Mouse (Mus musculus): ENCODE results near the gene Gcnt4. TPM values are rescaled to one million over a fixed set of nuclear protein-coding genes. Genes with fewer than 3 reads are reported as not detected.
"Not testable (repeated sequence)": the region's sequence is repeated elsewhere in the genome, so short reads cannot be mapped to it uniquely, and the experiment has no call there.

Gcnt4 gene
- polyA plus RNA-seq, 1 experiment from 2014 or later: 0.96 TPM

- WGBS: 58% methylated on average over 3 of the region's 3 CpGs
- Histone ChIP-seq H3K9me3 (ENCODE audit: control insufficient read depth, low read length) (no peaks in the 10 kb centered on the region), H3K27ac (replicated peaks) (no peak overlapping the region), H3K9ac (ENCODE audit: low read length) (no peak overlapping the region), H3K4me2 (replicated peaks; ENCODE audit: low read depth) (no peak overlapping the region), H3K27me3 (ENCODE audit: control insufficient read depth, insufficient read depth, low read length) (no peaks in the 10 kb centered on the region), H3K4me3 (ENCODE audit: low read depth, low read length) (no peak overlapping the region), H3K36me3 (ENCODE audit: control insufficient read depth, insufficient read depth, low read length) (no peaks in the 10 kb centered on the region), H3K4me1 (replicated peaks; ENCODE audit: control insufficient read depth, insufficient read depth) (no peaks in the 10 kb centered on the region)
- DNase-seq (ENCODE audit: low spot score) (no peak), ATAC-seq (ENCODE audit: low FRiP score, low TSS enrichment) (no peak)
- no peak for TF ChIP-seq EP300 (optimal IDR thresholded peaks at IDR 0.05)
- no peak for TF ChIP-seq CTCF (IDR thresholded peaks at IDR 0.05; ENCODE audit: low read depth)
These were observed 17.8 kb upstream of the Gcnt4 start for GRCm38 (mm10) chr13:96906717-96907116.

GRCm38 (mm10) chr13:96911202-96911601 is 13.3 kb upstream of the Gcnt4 start:
- Histone ChIP-seq H3K9me3 (ENCODE audit: control insufficient read depth, low read length) (no peaks in the 10 kb centered on the region), H3K4me2 (replicated peaks; ENCODE audit: low read depth) (no peak overlapping the region), H3K36me3 (ENCODE audit: control insufficient read depth, insufficient read depth, low read length) (no peaks in the 10 kb centered on the region), H3K27me3 (ENCODE audit: control insufficient read depth, insufficient read depth, low read length) (no peaks in the 10 kb centered on the region), H3K27ac (replicated peaks) (no peak overlapping the region), H3K4me1 (replicated peaks; ENCODE audit: control insufficient read depth, insufficient read depth) (no peaks in the 10 kb centered on the region), H3K9ac (ENCODE audit: low read length) (no peak overlapping the region), H3K4me3 (ENCODE audit: low read depth, low read length) (no peak overlapping the region)
- TF ChIP-seq CTCF (IDR thresholded peaks at IDR 0.05; ENCODE audit: low read depth) (no peak), EP300 (optimal IDR thresholded peaks at IDR 0.05) (no peak)
- 82% methylated on average over 3 of the region's 3 CpGs for WGBS
- no peak for DNase-seq (ENCODE audit: low spot score)
- no peak for ATAC-seq (ENCODE audit: low FRiP score, low TSS enrichment)

DNA sequence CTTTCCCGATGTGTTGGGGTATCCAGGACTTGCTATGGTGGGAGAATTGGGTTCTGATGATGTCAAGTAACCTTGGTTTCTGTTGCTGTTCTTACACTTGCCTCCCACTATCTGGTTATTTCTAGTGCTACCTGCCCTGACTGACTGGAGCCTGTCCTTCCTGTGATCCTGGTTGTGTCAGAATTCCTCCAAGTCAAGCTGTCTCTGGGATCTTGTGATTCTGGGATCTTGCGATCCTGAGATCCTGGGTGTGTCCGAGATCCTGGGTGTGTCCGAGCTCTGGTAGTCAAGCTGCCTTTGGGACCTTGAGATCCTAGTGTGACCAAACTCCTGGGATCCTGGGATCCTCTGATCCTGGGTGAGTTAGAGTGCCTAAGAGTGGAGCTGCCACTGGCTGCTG is 1.4 kb upstream of the Gcnt4 start:
- not testable (repeated sequence) for H3K4me3 ChIP-seq (ENCODE audit: low read depth, low read length); H3K4me1 ChIP-seq (replicated peaks; ENCODE audit: control insufficient read depth, insufficient read depth); H3K9ac ChIP-seq (ENCODE audit: low read length); H3K27ac ChIP-seq (replicated peaks); H3K9me3 ChIP-seq (ENCODE audit: control insufficient read depth, low read length); ATAC-seq (ENCODE audit: low FRiP score, low TSS enrichment); H3K36me3 ChIP-seq (ENCODE audit: control insufficient read depth, insufficient read depth, low read length); H3K4me2 ChIP-seq (replicated peaks; ENCODE audit: low read depth); DNase-seq (ENCODE audit: low spot score); H3K27me3 ChIP-seq (ENCODE audit: control insufficient read depth, insufficient read depth, low read length)
- WGBS: 93% methylated on average over 4 of the region's 4 CpGs

GRCm38 (mm10) chr13:96924985-96925745 is 676 bp downstream of the Gcnt4 start:
- peak; percentile 25; the same call in 1 of the 2 replicates for ATAC-seq (ENCODE audit: low FRiP score, low TSS enrichment)
- Histone ChIP-seq H3K9me3 (ENCODE audit: control insufficient read depth, low read length) (no peaks in the 10 kb centered on the region), H3K27ac (replicated peaks) (peak overlapping the region; percentile 45; the same call in 1 of the 2 replicates), H3K9ac (ENCODE audit: low read length) (peak overlapping the region; percentile 78), H3K4me1 (replicated peaks; ENCODE audit: control insufficient read depth, insufficient read depth) (no peaks in the 10 kb centered on the region), H3K27me3 (ENCODE audit: control insufficient read depth, insufficient read depth, low read length) (no peaks in the 10 kb centered on the region), H3K4me2 (replicated peaks; ENCODE audit: low read depth) (peak overlapping the region; percentile 100), H3K4me3 (ENCODE audit: low read depth, low read length) (peak overlapping the region; percentile 85), H3K36me3 (ENCODE audit: control insufficient read depth, insufficient read depth, low read length) (no peaks in the 10 kb centered on the region)
- TF ChIP-seq CTCF (IDR thresholded peaks at IDR 0.05; ENCODE audit: low read depth) (0 out of 2 replicates have a peak, but pooled peaks have one; percentile 5), EP300 (optimal IDR thresholded peaks at IDR 0.05) (no peak)
- WGBS: under 1% methylated on average over 51 of the region's 53 CpGs
- DNase-seq (ENCODE audit: low spot score): peak; percentile 35

- 55% methylated on average over 10 of the region's 10 CpGs for WGBS
- Histone ChIP-seq H3K9me3 (ENCODE audit: control insufficient read depth, low read length) (no peaks in the 10 kb centered on the region), H3K4me1 (replicated peaks; ENCODE audit: control insufficient read depth, insufficient read depth) (no peaks in the 10 kb centered on the region), H3K27me3 (ENCODE audit: control insufficient read depth, insufficient read depth, low read length) (no peaks in the 10 kb centered on the region), H3K36me3 (ENCODE audit: control insufficient read depth, insufficient read depth, low read length) (no peaks in the 10 kb centered on the region), H3K4me3 (ENCODE audit: low read depth, low read length) (no peak overlapping the region), H3K27ac (replicated peaks) (no peak overlapping the region), H3K4me2 (replicated peaks; ENCODE audit: low read depth) (no peak overlapping the region), H3K9ac (ENCODE audit: low read length) (no peak overlapping the region)
- DNase-seq (ENCODE audit: low spot score) (peak; percentile 13), ATAC-seq (ENCODE audit: low FRiP score, low TSS enrichment) (no peak)
- no peak for TF ChIP-seq CTCF (IDR thresholded peaks at IDR 0.05; ENCODE audit: low read depth)
- no peak for TF ChIP-seq EP300 (optimal IDR thresholded peaks at IDR 0.05)
These were observed 1.7 kb downstream of the Gcnt4 start for GRCm38 (mm10) chr13:96925991-96926725.

DNA sequence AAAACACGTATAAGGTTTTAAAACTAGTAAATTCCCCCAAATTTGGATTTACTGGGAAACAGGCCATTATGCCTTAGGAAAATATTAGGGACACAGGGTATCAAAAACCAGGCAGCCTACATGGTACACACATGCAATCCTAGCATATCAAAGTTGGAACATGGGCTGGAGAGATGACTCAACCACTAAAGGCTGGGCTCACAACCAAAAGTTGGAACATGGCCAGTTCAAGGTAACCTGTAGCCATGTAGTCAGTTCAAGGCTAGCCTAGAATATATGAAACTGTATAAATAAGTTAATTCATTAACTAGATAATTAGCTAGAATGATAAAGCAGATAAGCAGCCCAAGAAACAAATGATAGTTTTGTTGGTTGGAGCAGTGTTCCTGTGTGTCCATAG is 3.3 kb downstream of the Gcnt4 start:
- DNase-seq (ENCODE audit: low spot score) (no peak), ATAC-seq (ENCODE audit: low FRiP score, low TSS enrichment) (no peak)
- Histone ChIP-seq H3K9ac (ENCODE audit: low read length) (no peak overlapping the region), H3K4me1 (replicated peaks; ENCODE audit: control insufficient read depth, insufficient read depth) (no peaks in the 10 kb centered on the region), H3K27ac (replicated peaks) (no peak overlapping the region), H3K9me3 (ENCODE audit: control insufficient read depth, low read length) (no peaks in the 10 kb centered on the region), H3K27me3 (ENCODE audit: control insufficient read depth, insufficient read depth, low read length) (no peaks in the 10 kb centered on the region), H3K4me3 (ENCODE audit: low read depth, low read length) (no peak overlapping the region), H3K4me2 (replicated peaks; ENCODE audit: low read depth) (no peak overlapping the region), H3K36me3 (ENCODE audit: control insufficient read depth, insufficient read depth, low read length) (no peaks in the 10 kb centered on the region)
- WGBS: 90% methylated on average over 1 of the region's 1 CpGs
- no peak for TF ChIP-seq EP300 (optimal IDR thresholded peaks at IDR 0.05)
